Mouse (Mus musculus): ENCODE data around the gene Clec4d.

The Clec4d gene

DNA sequence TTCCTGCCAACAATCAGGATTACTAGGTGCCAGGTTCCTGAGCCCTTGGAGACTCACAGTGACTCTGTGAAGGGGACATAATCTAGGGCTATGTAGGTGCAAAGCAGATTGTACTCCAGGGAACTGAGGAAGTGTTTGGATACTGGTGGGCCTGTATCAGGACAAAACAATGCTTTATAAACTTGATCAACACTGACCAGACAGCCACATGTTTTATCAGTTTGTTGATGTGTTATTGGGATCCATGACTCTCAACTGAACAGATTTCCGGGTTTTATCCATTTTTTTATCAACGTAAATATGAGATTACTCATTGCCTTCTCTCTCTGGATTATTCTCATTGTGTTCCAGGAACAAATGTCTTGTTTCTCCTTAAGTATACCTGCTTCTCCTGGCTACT is 46.1 kb downstream of the Clec4d start, which contains the start of gene Vmn2r19:
Gene Vmn2r19 (plus strand): TSS at position 301 of the 400 bp plus-strand sequence.
- no peak for DNase-seq (ENCODE audit: low spot score)

Data from ovary, postnatal 36 days (tissue).